Mouse (Mus musculus) CH12.LX (cell line): ENCODE measurements around the gene Kmt5b.

ENCODE experiments used
- CTCF ChIP-seq, 2 experiments: IDR thresholded peaks in 1 of 2; conservative IDR thresholded peaks in 1 of 2; 2 replicates each; pipeline ENCODE4 v1.5.1; 2011 to 2012; ENCODE audit warnings: low read depth in 2 of 2, low read length in 2 of 2, improper control_type of control experiment in 1 of 2, inconsistent platforms in 1 of 2, mild to moderate bottlenecking in 1 of 2, moderate library complexity in 1 of 2
- EP300 ChIP-seq: IDR thresholded peaks from 2 replicates; pipeline ENCODE4 v1.6.1; 2011; ENCODE audit warnings: low read length, improper control_type of control experiment
- MEF2A ChIP-seq: IDR thresholded peaks from 2 replicates; pipeline ENCODE4 v1.6.1; 2014; ENCODE audit warnings: low read depth, mild to moderate bottlenecking, inconsistent platforms, low read length, improper control_type of control experiment, borderline replicate concordance
- POLR2A ChIP-seq: IDR thresholded peaks from 2 replicates; pipeline ENCODE4 v1.6.1; 2011; ENCODE audit warnings: low read depth, mild to moderate bottlenecking, improper control_type of control experiment, low read length
- USF1 ChIP-seq: IDR thresholded peaks from 2 replicates; pipeline ENCODE4 v1.6.1; 2014; ENCODE audit warnings: low read depth, mild to moderate bottlenecking, inconsistent platforms, low read length, improper control_type of control experiment

DNA sequence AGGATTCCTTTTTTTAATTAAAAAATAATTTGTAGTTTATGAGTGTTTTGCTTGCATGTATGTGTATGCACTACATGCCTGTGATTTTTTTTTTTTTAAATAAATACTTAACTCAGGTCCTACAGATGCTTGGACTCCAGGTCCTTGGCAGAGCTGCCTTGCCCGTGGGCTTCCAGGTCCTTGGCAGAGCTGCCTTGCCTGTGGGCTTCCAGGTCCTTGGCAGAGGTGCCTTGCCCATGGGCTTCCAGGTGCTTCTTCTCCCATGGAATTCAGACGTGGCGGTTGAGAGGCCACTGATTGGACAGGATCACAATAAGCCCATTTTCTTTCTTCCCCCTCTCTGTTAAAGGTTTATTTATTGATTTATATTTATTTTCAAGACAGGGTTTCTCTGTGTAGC, 90.0 kb downstream of the Kmt5b start:
- TF ChIP-seq POLR2A (no peak), USF1 (no peak), CTCF (conservative IDR thresholded peaks at IDR 0.05 in 1 of 2, IDR thresholded peaks at IDR 0.05 in 1 of 2; ENCODE audit: low read depth in 2 of 2, low read length in 2 of 2) (no peak), MEF2A (no peak), EP300 (no peak)
